In the genomic region with DNA sequence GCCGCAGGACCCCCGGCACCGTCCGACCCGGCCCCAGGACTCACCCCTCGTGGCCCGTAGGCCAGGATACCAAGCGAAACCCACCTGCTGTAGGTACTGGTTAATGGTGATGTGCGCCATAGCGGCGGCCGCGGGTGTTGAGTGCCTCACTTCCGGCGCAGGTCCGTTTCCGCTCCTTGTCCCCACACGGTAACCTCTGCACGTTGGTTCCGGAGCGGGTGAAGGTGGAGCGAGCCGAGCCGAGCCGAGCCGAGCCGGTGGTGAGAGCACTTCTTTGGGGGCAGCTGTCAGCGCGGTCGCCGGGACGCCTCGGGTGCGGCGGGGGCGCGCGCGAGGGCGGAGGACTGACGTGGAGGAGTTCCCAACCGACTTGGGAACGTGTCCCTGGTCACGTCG, we compare ENCODE assay signal across 8 mouse cellular contexts. TPM values are rescaled to one million over a fixed set of nuclear protein-coding genes. Genes with fewer than 3 reads are reported as not detected.
DNase-seq lines count a peak whose midpoint lies in the region; ATAC-seq lines count a peak whose summit lies in the region.

No protein-coding gene starts in this region.

- peak overlapping the region; percentile 82 to 84 for H3K4me3 ChIP-seq in heart, embryonic 14.5 days (ENCODE audit: control insufficient read depth in 1 of 2, insufficient read depth in 1 of 2, low read depth in 1 of 2, low read length in 2 of 2)
- H3K4me3 ChIP-seq in liver, embryonic 13.5 days (replicated peaks), result peak overlapping the region; percentile 84
- H3K4me3 ChIP-seq in stomach, embryonic 16.5 days (replicated peaks; ENCODE audit: low read length), result peak overlapping the region; percentile 99

- no peaks in the 10 kb centered on the region for H3K27me3 ChIP-seq in heart, embryonic 14.5 days (ENCODE audit: control insufficient read depth, insufficient read depth, low read length)
- H3K27me3 ChIP-seq in liver, embryonic 13.5 days, result no peaks in the 10 kb centered on the region
- no peaks in the 10 kb centered on the region for H3K27me3 ChIP-seq in stomach, embryonic 16.5 days (ENCODE audit: control insufficient read depth, insufficient read depth, low read length)

- H3K36me3 ChIP-seq in heart, embryonic 14.5 days (ENCODE audit: control insufficient read depth, insufficient read depth, low read length), result peaks cover 17% of the 10 kb centered on the region
- peaks cover 14% of the 10 kb centered on the region; the same call in 1 of the 2 replicates for H3K36me3 ChIP-seq in liver, embryonic 13.5 days
- 0 out of 2 replicates have a peak, but pooled peaks cover 2% of the 10 kb centered on the region for H3K36me3 ChIP-seq in stomach, embryonic 16.5 days (ENCODE audit: control insufficient read depth, insufficient read depth, low read length)

- peak overlapping the region; percentile 88 for H3K9ac ChIP-seq in heart, embryonic 14.5 days (ENCODE audit: low read length)
- peak overlapping the region; percentile 86 for H3K9ac ChIP-seq in liver, embryonic 13.5 days
- H3K9ac ChIP-seq in stomach, embryonic 16.5 days (ENCODE audit: low read length), result peak overlapping the region; percentile 97

- H3K4me2 ChIP-seq in heart, embryonic 14.5 days (ENCODE audit: low read length), result peak overlapping the region; percentile 92
- H3K4me2 ChIP-seq in liver, embryonic 13.5 days, result peak overlapping the region; percentile 91
- peak overlapping the region; percentile 93 for H3K4me2 ChIP-seq in stomach, embryonic 16.5 days (ENCODE audit: low read depth, low read length)

- H3K9me3 ChIP-seq in heart, embryonic 14.5 days (ENCODE audit: control insufficient read depth, low read length), result no peaks in the 10 kb centered on the region
- H3K9me3 ChIP-seq in liver, embryonic 13.5 days (replicated peaks), result no peaks in the 10 kb centered on the region
- no peaks in the 10 kb centered on the region for H3K9me3 ChIP-seq in stomach, embryonic 16.5 days (replicated peaks; ENCODE audit: control insufficient read depth, low read length)

- DNase-seq in CD4-positive helper T cell, adult 2 months (ENCODE audit: low read depth, low spot score), result peak; percentile 93
- DNase-seq in brain, embryonic 18.5 days (ENCODE audit: low read depth, low spot score), result peak; percentile 85
- peak; percentile 93 for DNase-seq in kidney, postnatal 14 days
- peak; percentile 86 for DNase-seq in liver, embryonic 13.5 days
- peak; percentile 92 for DNase-seq in neural tube, embryonic 10.5 days (ENCODE audit: extremely low spot score, low spot score)

- ATAC-seq in erythroid progenitor cell, adult 5-6 weeks (replicated peaks; ENCODE audit: low FRiP score, poor library complexity, severe bottlenecking), result peak; percentile 50
- ATAC-seq in heart, embryonic 14.5 days (ENCODE audit: insufficient number of reproducible peaks, insufficient read depth, low FRiP score, low read depth), result peak; percentile 65
- peak; percentile 50 for ATAC-seq in liver, embryonic 13.5 days (ENCODE audit: low read depth)
- ATAC-seq in stomach, embryonic 16.5 days (ENCODE audit: insufficient read depth, low FRiP score), result peak; percentile 79

- H3K27ac ChIP-seq in heart, embryonic 14.5 days (replicated peaks in 1 of 2; ENCODE audit: control insufficient read depth in 1 of 2, insufficient read depth in 1 of 2, low read depth in 2 of 2, low read length in 2 of 2), result peak overlapping the region; percentile 94 to 95
- H3K27ac ChIP-seq in liver, embryonic 13.5 days, result peak overlapping the region; percentile 93
- H3K27ac ChIP-seq in stomach, embryonic 16.5 days (ENCODE audit: low read length), result peak overlapping the region; percentile 98

- peaks cover 12 to 26% of the 10 kb centered on the region in 2 experiments for H3K4me1 ChIP-seq in heart, embryonic 14.5 days (ENCODE audit: control insufficient read depth in 2 of 2, insufficient read depth in 2 of 2, low read length in 2 of 2)
- H3K4me1 ChIP-seq in liver, embryonic 13.5 days (replicated peaks), result peaks cover 54% of the 10 kb centered on the region
- H3K4me1 ChIP-seq in stomach, embryonic 16.5 days (ENCODE audit: control insufficient read depth, insufficient read depth, low read length), result peaks cover 19% of the 10 kb centered on the region

- WGBS in heart, embryonic 14.5 days, result under 1% methylated on average over 44 of the region's 45 CpGs
- WGBS in liver, embryonic 13.5 days (ENCODE audit: insufficient replicate concordance), result under 1% methylated on average over 42 of the region's 45 CpGs
- WGBS in stomach, embryonic 16.5 days, result under 1% methylated on average over 45 of the region's 45 CpGs

RNA-seq across cellular contexts. Expression of a gene that starts 0.6 kb away (rescaled TPM):
- total RNA-seq in erythroid progenitor cell, adult 5-6 weeks (2015; ENCODE audit: low replicate concordance), result 6.7 and 11.5 TPM in 2 replicates
- 10.7 and 13.9 TPM in 2 replicates for total RNA-seq in erythroid progenitor cell, adult 5-6 weeks (2017; ENCODE audit: low replicate concordance)
- 22.5 and 23.2 TPM in 2 replicates for polyA plus RNA-seq in heart, embryonic 14.5 days (2014; fragmentation: Nextera tagmentation; extraction: Ambion mirVana)
- 19.8 and 22.1 TPM in 2 replicates for polyA plus RNA-seq in liver, embryonic 13.5 days (2015; fragmentation: Nextera tagmentation; extraction: Ambion mirVana)
- polyA plus RNA-seq in stomach, embryonic 16.5 days (2015; fragmentation: Nextera tagmentation; extraction: Ambion mirVana), result 31.3 and 32.0 TPM in 2 replicates

RNA-seq across cellular contexts. Expression of a gene that starts 0.7 kb away (rescaled TPM):
- total RNA-seq in erythroid progenitor cell, adult 5-6 weeks (2015; ENCODE audit: low replicate concordance), result 223 and 293 TPM in 2 replicates
- total RNA-seq in erythroid progenitor cell, adult 5-6 weeks (2017; ENCODE audit: low replicate concordance), result 261 and 331 TPM in 2 replicates
- polyA plus RNA-seq in heart, embryonic 14.5 days (2014; fragmentation: Nextera tagmentation; extraction: Ambion mirVana), result 109 and 114 TPM in 2 replicates
- 74.1 and 91.0 TPM in 2 replicates for polyA plus RNA-seq in liver, embryonic 13.5 days (2015; fragmentation: Nextera tagmentation; extraction: Ambion mirVana)
- polyA plus RNA-seq in stomach, embryonic 16.5 days (2015; fragmentation: Nextera tagmentation; extraction: Ambion mirVana), result 93.5 and 101 TPM in 2 replicates

RNA-seq across cellular contexts. Expression of a gene that starts 44.0 kb away (rescaled TPM):
- total RNA-seq in erythroid progenitor cell, adult 5-6 weeks (2015; ENCODE audit: low replicate concordance), result not detected in 2 replicates
- not detected in 2 replicates for total RNA-seq in erythroid progenitor cell, adult 5-6 weeks (2017; ENCODE audit: low replicate concordance)
- 0.28 and 0.54 TPM in 2 replicates for polyA plus RNA-seq in heart, embryonic 14.5 days (2014; fragmentation: Nextera tagmentation; extraction: Ambion mirVana)
- polyA plus RNA-seq in liver, embryonic 13.5 days (2015; fragmentation: Nextera tagmentation; extraction: Ambion mirVana), result 15.8 and 22.7 TPM in 2 replicates
- 3.5 and 3.8 TPM in 2 replicates for polyA plus RNA-seq in stomach, embryonic 16.5 days (2015; fragmentation: Nextera tagmentation; extraction: Ambion mirVana)

RNA-seq across cellular contexts. Expression of a gene that starts 54.3 kb away (rescaled TPM):
- total RNA-seq in erythroid progenitor cell, adult 5-6 weeks (2015; ENCODE audit: low replicate concordance), result 113 and 132 TPM in 2 replicates
- total RNA-seq in erythroid progenitor cell, adult 5-6 weeks (2017; ENCODE audit: low replicate concordance), result 119 TPM in 2 replicates
- polyA plus RNA-seq in heart, embryonic 14.5 days (2014; fragmentation: Nextera tagmentation; extraction: Ambion mirVana), result 355 and 361 TPM in 2 replicates
- polyA plus RNA-seq in liver, embryonic 13.5 days (2015; fragmentation: Nextera tagmentation; extraction: Ambion mirVana), result 179 and 196 TPM in 2 replicates
- polyA plus RNA-seq in stomach, embryonic 16.5 days (2015; fragmentation: Nextera tagmentation; extraction: Ambion mirVana), result 241 and 263 TPM in 2 replicates

Comparison
In these comparisons a context has a peak if more than half of its experiments do, and no peak if none do; other contexts are left out.
1. Peak in every context shown above with its lines: DNase-seq, ATAC-seq, H3K4me3 ChIP-seq and H3K27ac ChIP-seq.